Mouse (Mus musculus): ENCODE measurements around the gene Ifitm10. TPM values are rescaled to one million over a fixed set of nuclear protein-coding genes. Genes with fewer than 3 reads are reported as not detected.

The Ifitm10 gene
- total RNA-seq, 2 experiments from 2014 or later: 36.8 to 37.1 TPM

DNA sequence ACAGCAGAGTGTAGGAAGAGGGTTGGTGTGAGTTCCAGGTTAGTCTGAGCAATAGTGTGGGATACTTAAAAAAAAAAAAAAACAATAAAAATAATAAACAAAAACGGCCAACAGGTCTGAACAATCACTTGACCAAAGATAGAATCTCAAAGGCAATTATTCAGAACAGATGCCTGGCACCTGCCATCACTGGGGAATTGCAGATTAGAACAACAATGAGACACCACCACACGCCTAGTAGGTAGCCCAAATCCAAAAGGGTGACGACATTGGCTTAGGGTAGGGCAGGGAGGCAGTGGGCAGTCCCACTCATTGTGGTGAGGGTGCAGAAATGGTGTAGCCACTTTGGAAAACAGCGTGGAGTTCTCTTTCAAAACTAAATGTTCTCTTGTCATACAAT is 18.1 kb upstream of the Ifitm10 start:
- DNase-seq (ENCODE audit: low spot score in 2 of 2): no peak

- DNase-seq (ENCODE audit: low spot score in 2 of 2): no peak
Observed at GRCm38 (mm10) chr7:142391108-142391507, 17.6 kb upstream of the Ifitm10 start.

DNA sequence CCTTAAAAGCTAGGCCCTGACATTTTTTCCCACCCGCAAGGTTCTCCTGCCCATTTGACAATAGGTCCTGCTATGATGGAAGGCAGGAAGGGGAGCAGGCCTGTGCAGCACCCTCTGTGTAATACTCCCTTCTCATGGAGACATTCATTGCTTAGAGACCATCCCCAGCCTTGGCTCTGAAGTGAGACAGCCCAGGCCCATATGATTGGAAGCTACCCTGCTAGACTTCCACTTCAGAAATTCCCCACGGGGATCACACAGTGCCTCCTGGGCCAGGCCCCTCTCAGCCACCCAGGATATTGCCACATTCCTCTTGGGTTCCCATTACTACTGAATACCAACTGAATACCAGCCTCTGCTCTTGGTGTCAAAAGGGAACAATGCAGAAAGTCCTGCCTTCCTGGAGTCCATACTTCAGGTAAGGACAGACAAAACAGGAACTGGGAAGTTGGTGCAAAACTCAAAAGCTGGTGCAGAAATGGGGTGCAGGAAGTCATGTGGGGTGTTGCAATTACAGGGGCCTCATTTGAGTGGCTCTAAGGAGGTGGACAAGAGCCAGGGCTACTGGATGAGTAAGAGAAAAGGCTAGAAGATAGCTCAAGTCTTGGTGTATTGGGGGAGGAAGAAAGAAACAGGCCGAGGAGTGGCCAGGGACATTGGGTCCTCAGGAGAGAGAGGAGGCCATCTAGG is 16.6 kb upstream of the Ifitm10 start:
- no peak for DNase-seq (ENCODE audit: low spot score in 2 of 2)

DNA sequence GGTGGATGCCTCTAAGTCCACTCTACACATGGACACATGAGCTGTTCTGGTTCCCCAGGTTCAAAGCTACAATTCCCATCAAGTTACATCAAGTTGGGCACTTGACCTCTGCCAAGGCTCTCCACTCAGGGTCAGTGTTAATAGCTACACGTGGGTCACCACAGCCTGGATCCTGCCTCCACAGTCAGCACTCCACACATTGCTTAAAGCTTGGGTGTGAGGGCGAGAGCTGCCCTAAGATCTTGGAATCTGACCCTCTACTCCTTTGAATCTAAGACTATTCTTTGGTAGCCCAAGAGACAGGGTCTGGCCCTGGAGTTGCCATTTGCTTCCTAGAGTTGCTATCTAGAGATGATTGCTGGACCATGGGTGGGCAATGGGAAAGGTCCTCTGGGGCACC is 15.2 kb upstream of the Ifitm10 start:
- DNase-seq (ENCODE audit: low spot score in 2 of 2): no peak

DNA sequence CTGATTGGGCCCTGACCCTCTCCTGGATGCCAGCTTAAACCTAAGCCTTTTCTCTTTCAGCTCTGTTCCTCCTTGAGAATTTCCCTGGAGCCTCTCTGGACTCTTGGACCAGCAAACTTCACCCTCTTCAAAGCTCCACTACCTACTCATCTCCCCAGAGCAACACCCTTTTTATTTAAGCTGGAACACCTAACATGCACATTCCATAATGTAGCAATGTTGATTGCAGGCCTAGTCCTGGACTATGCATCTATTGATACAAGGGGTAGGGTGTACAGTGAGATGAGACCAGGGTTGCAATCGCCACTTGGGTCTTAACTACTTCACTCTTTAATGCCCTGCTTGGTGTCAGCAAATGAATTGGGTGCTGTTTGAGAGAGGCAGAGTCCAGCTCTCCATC is 14.6 kb upstream of the Ifitm10 start:
- no peak for DNase-seq (ENCODE audit: low spot score in 2 of 2)

GRCm38 (mm10) chr7:142387419-142388148 is 14.0 kb upstream of the Ifitm10 start, which contains the start of gene Ctsd:
Gene Ctsd (minus strand): TSS chr7:142388038.
- DNase-seq (ENCODE audit: low spot score in 2 of 2): peak; percentile 96 to 97

DNA sequence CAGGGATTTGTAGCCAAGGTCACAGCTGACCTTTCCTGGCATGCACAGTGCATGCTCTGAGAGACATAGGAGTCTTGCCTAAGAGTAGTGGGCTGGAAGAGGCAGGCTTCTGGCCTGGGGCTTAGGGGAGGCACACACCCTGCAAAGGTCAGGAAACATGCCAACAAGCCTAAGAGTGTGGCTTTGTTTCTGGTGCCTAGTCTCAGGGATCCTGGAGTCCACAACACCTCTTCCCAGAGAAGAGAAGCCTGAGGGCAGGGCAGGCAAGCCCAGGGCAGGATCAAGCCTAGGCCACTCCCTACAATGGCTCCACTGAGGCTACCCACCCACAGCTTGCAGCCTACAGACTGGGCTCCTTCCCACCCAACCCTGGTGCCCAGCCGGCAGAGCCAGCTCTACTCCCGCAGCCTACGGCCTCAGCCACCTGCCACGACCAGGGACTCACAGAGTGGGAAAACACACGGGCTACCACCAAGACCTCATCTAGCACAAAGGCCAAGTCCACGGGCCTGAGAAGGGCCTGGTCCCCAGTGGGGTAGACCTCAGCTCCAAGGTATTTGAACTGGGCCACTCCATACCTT is 13.2 kb upstream of the Ifitm10 start:
- DNase-seq (ENCODE audit: low spot score in 2 of 2): no peak

- no peak for DNase-seq (ENCODE audit: low spot score in 2 of 2)
Observed at GRCm38 (mm10) chr7:142385742-142386403, 12.3 kb upstream of the Ifitm10 start.

DNA sequence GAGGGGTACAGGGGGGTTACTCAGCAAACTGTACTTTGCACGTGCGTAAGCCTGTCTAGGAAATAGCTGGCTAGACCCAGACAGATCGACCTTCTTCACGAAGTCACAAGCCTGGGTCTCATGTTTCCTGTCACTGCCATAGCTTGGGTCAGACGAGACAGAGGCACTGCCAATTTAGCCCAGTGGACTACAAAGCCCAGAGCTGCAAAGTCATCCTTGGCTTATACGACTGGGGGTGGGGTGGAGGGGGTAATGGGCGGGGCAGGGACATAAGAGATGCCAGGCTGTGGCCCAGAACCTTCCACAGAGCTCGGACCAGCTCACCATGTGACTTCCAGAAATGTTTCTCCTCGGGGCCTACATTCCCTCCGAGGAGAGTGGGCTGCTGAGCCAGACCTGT is 10.8 kb upstream of the Ifitm10 start:
- no peak for DNase-seq (ENCODE audit: low spot score in 2 of 2)

DNA sequence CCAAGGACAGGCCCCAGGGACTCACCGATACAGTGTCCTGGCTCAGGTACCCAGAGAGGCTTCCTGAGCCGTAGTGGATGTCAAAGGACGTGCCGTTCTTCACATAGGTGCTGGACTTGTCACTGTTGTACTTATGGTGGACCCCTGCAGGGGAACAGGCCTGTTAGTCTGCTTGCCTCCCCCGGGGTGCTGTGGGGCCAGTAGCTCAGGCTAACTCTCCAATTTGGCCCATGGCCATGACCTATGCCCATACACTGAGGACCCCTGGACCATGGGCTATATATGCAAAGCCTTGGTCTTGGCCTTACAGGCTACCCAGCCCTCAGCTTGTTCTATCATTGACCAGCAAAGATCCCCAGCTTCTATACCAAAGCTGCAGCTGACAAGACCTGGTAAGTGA is 9.0 kb upstream of the Ifitm10 start, which contains the start of gene Gm49369:
Gene Gm49369, minus strand, starts transcription at position 101 of the 400 bp plus-strand sequence.
- DNase-seq (ENCODE audit: low spot score in 2 of 2): no peak

DNA sequence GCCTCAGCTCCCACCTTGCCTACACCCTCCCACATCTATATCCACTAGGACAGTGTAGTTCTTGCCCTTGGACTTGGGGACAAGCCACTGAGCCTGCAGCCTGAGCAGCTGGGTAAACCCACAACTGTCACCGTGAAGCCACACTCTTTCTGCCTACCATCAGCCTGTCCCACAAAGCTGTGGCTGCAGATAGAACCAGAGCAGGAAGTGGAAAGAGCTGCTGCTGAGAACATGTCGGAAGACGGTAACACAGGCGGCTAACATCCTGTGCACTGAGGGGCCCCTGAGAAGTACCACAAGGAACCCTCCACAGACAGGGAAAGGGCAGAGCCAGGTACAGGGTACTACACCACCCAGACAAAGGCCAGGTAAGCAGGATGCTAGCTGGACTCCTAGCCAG is 7.6 kb upstream of the Ifitm10 start:
- no peak for DNase-seq (ENCODE audit: low spot score in 2 of 2)

DNA sequence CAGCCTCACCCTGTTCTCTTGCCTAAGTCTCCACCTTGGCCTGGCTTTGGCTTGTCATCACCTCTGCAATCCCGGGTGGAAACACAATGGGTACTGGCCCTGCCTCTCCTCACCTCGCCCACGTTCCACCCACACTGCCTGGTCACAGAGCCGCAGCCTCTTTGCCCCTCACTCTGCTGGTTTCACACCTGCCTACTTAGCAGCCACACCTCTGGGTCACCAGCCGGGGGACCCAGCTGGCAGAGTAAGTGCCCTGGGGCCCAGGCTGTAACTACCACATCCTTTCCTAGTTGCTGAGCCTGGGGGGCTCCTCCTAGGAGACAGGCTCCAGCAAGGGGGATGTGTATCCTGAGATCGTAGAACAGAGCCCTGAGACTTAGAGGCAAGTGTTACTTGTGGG is 5.6 kb upstream of the Ifitm10 start:
- DNase-seq (ENCODE audit: low spot score in 2 of 2): no peak

- no peak for DNase-seq (ENCODE audit: low spot score in 2 of 2)
Observed at GRCm38 (mm10) chr7:142377233-142377925, 3.8 kb upstream of the Ifitm10 start.

DNA sequence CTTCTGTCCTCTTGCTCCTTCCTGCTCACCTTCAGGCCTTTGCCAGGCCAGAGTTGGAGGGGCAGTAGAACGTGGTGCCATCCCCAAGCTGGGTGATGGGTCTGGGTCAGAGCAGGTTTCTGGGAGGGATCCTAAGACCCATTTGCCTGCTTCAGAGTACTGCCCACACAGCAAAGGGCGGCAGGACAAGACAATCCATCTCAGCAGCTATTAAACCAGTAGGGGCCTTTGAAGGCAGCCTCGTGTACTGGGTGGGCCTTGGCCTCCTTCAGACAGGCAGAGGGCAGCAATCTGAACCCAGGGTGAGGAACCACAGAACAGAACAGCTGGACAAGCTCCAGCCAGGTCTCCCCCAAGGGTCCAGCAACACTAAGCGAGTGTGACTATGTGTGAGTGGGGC is 2.5 kb upstream of the Ifitm10 start:
- DNase-seq (ENCODE audit: low spot score in 2 of 2): no peak

- no peak for DNase-seq (ENCODE audit: low spot score in 2 of 2)
Observed at GRCm38 (mm10) chr7:142375261-142375724, 1.7 kb upstream of the Ifitm10 start.

DNA sequence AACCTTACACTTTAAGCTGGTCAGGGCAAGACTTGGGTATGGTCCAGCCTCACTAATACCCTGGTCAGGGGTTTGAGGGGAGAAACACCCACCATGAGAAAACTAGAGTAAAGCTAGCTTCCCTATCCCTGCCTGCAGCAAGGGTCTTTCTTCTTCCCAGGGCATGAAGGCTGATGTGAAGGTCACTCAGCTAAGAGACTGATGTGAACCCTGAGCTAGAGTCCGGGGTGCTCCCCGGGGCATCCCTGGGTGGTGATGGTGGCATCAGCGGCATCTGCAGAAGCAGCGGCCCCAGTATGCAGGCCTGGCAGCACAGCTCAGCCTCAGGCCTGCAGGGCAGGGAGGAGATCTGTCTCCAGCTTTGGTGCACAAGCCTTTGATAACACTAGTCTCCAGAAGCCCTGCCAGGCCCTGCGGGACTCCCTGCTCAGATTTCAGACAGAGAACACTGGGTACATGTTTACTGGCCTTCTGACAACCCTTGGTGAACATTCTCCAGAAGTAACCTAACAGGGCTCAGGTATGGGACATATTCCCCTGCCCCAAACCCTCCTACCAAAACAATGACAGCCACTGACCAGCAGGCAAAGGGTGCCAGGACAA is 961 bp upstream of the Ifitm10 start:
- no peak for DNase-seq (ENCODE audit: low spot score in 2 of 2)

GRCm38 (mm10) chr7:142373039-142373438 is 514 bp downstream of the Ifitm10 start:
- DNase-seq (ENCODE audit: low spot score in 2 of 2): no peak

- no peak for DNase-seq (ENCODE audit: low spot score in 2 of 2)
Observed at GRCm38 (mm10) chr7:142371768-142372661, 1.5 kb downstream of the Ifitm10 start.

- DNase-seq (ENCODE audit: low spot score in 2 of 2): peak; percentile 80 to 89
Observed at GRCm38 (mm10) chr7:142371398-142371767, 2.2 kb downstream of the Ifitm10 start.

- DNase-seq (ENCODE audit: low spot score in 2 of 2): no peak
Observed at GRCm38 (mm10) chr7:142370937-142371336, 2.6 kb downstream of the Ifitm10 start.

Measured in layer of hippocampus, adult 18-20 months (tissue).